Mouse (Mus musculus) urinary bladder, postnatal 10 days (tissue): ENCODE measurements around the gene Krt16.
"Not testable (repeated sequence)": the region's sequence is repeated elsewhere in the genome, so short reads cannot be mapped to it uniquely, and the experiment has no call there.

Experiments used
- DNase-seq: peaks from one replicate; pipeline ENCODE4 v3.0.0; 2022; ENCODE audit warnings: low spot score

Krt16 gene

DNA sequence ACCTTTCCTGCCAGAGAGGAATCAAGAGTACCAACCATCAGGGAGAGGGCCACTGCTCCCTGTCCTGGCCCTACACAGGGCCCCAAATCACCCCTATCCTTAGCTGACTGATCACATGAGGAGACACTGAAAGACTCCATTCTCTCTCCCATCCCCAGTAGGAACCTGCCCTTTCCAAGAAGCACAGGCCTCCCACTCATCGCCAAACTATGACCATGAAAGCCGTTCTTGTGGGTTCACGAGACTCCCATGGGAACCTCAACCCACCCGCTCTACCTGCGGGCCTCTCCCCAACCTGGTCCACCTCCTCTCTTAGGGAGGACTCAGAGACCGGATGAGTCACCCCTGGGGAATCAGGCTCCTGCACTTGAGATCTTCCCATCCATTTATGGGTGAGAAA is 6.8 kb upstream of the Krt16 start:
- no peak for DNase-seq

DNA sequence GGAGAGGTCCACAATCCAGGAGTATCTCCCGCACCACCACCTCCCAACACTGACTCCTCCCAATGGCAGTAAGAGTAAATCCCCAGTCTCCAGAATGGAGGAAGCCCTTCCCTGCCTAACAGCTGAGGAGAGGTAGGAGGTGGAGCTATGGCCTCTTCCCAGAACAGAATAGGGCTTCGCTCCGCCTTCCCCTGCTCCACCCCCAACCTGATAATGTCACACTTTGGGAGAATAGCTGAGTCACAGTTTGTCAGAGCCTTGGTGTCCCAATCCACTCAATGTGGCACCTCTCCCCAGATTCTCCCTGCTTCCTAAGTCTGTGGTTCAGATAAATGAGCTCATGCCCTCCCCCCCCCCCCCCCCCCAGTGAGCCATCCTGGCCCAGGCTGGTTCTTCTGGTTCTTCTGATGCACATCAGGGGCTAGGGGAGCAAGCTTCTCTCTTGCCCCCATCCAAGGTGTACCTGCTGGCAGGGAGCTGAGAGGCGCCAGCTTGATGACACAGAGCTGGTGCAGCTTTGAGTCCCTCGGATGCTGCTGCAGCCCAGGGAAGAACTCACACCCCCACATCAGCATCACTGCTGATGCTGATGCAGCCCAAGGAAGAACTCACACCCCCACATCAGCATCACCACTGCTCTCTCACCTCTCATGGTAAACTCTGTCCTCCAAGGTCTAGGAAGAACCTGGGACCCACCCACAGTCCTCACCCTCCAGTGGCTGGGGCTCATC is 5.8 kb upstream of the Krt16 start:
- no peak for DNase-seq

DNA sequence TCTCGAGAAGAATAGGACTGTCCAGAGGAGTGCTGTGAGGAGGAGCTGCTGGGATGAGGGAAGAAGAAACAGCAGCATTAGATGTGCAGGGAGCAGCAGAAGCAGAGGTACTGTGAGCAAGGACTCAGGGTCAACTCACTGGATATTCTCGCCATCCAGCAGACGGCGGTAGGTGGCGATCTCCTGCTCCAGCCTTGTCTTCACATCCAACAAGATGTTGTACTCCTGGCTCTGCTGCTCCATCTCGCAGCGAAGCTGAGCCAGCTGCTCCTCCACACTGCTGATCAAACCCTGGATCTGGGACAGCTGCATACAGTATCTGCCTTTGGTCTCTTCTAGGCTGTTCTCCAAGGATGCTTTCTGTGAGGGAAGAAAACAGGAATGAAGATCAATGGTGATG is 2.2 kb downstream of the Krt16 start:
- DNase-seq = not testable (repeated sequence)

DNA sequence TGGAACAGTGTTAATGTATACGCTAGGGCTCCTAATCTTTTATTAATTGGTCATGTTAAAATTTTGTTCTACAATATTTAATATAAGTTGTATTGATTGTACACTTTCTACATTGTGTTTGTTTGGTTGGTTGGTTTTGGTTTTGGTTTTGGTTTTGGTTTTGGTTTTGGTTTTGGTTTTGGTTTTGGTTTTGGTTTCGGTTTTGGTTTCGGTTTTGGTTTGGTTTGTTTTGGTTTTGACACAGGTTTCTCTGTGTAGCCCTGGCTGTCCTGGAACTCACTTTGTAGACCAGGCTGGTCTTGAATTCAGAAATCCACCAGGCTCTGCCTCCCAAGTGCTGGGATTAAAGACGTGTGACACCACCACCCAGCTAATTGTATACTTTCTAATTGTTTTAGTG is 8.4 kb downstream of the Krt16 start:
- DNase-seq = not testable (repeated sequence)

GRCm38 (mm10) chr11:100221741-100222140 is 27.0 kb downstream of the Krt16 start:
- no peak for DNase-seq

GRCm38 (mm10) chr11:100219304-100219703 is 29.4 kb downstream of the Krt16 start:
- no peak for DNase-seq

DNA sequence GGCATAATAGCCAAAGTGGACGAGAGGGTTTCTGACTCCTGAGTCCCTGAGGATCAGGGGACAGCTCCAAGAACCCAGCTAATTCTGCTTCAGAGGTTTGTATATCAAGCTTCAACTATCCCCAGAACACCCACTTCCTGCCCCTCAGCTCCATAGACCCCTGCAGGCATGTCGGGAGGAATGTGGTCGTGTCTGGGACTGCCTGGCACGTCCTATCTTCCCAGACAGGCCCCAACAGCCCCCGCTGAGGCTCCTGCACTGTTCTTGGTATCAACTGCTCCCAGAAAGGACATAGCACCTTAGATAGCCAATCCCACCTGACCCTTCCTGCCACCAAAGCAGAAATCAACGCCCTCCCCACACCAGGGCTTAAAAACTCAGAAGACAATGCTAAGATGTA is 40.2 kb downstream of the Krt16 start:
- DNase-seq = no peak

- no peak for DNase-seq
Measured at GRCm38 (mm10) chr11:100207498-100207897, 41.2 kb downstream of the Krt16 start, which contains the start of gene Krt14. Krt14 (minus strand) TSS chr11:100207548.

DNA sequence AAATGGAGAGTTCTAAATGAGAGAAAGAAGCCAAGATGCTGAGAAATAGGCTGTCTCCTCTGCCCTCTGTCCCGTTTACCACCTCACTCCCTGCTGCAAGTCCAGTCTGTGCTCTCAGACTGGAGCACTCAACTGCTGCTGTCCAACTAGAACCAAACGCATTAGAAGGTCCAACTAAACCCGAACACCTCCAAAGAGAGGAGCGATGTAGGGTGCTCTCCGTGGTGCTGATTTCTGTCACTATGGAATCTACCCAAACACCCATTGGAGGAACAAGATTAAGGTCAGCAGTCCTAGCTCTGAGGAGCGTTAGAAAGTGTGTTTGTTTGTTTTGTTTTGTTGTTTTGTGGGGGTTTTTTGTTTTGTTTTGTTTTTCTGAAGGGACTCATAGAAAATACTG is 45.3 kb downstream of the Krt16 start:
- DNase-seq = no peak

DNA sequence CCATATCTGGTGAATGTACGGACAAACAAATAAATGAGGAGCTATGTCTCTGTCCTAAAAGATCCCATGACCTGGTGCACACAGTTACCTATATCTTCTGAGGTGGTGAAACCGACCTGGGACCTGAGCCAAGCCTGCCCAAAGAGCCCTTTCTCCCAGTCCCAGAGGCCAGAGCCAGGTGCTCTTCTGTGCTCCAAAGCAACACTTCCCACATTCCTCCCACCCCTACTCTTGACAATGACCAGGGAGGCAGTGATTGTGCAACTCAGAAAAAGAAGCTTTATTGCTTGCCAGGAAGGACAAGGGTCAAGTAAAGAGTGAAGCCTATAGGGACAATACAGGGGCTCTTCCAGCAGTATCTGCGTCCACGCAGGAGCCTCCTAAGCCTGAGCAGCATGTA is 45.8 kb downstream of the Krt16 start:
- DNase-seq = no peak

- no peak for DNase-seq
Measured at GRCm38 (mm10) chr11:100200104-100200820, 48.4 kb downstream of the Krt16 start.

GRCm38 (mm10) chr11:100198666-100199065 is 50.0 kb downstream of the Krt16 start:
- no peak for DNase-seq
